Mouse (Mus musculus): ENCODE results near the gene Itga11.
A peak's percentile ranks its signal among the peaks of the same experiment; 100 is the strongest.
"Not testable (repeated sequence)": the region's sequence is repeated elsewhere in the genome, so short reads cannot be mapped to it uniquely, and the experiment has no call there.

The Itga11 gene

DNA sequence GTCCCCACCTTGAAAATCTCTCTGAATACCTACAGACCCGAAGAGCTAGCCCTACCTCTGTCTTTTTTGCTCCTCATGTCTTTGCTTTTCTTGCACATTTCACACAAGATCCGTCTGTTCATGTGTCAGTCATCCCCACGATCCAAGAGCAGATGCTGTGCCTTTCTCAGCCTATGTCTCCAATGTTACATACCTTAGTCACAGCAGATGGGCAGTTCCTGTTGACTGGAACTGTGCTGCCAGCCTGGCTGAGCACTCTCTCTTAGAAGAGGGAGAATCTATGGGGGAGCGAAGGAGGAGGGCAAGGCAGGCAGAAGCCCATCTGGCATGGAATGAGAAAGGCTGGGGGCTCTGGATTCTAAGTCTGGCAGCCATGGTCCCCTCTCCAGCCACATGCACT, 87.7 kb downstream of the Itga11 start:
- DNase-seq (ENCODE audit: low spot score in 2 of 2): no peak

DNA sequence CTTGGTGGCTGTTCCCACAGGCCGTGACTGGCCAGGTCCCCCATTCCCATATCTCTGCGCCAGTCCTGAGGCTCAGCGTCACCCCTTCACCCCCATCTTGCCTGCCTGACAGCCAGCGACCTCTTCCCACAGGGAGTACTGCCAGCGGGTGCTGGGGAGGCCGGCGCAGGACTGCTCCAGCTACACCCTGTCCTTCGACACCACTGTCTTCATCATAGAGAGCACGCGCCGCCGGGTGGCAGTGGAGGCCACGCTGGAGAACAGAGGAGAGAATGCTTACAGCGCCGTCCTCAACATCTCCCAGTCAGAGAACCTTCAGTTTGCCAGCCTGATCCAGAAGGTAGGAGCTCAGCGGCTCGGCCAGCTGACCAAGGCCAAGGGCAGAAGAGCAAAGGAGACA, 89.8 kb downstream of the Itga11 start:
- DNase-seq (ENCODE audit: low spot score in 2 of 2): no peak

DNA sequence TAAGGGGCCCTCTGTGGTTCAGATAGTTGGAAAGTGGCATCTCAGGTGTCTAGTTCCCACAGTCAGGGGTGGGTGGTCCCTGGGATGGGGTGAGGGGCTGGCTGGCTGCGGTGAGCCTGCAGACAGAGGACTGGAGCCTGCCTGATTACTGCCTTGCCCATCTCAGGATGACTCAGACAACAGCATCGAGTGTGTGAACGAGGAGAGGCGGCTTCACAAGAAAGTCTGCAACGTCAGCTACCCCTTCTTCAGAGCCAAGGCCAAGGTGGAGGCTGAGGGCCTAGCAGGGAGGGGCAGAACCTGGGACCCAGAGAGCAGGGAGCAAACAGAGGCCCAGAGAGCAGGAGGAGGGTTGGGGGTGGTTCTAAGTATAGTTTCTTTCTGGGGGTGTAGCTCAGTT, 90.7 kb downstream of the Itga11 start:
- no peak for DNase-seq (ENCODE audit: low spot score in 2 of 2)

DNA sequence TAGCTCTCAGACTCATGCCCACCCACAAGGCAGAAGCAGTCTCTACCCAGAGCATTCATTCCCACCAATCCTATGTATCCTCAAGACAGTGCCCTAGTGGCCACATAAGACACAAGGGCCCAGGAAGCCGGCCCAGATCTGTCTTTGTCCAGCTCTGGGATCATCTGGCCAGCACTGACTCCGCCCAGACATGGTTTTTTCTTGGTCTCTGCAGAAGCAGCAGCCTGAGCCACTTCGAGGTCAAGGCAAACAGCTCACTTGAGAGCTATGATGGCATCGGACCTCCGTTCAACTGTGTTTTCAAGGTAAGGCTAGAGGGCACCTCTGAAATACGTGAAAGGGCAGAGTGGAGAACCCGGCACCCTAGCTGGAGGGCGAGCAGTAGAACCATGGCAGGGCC, 95.1 kb downstream of the Itga11 start:
- no peak for DNase-seq (ENCODE audit: low spot score in 2 of 2)

DNA sequence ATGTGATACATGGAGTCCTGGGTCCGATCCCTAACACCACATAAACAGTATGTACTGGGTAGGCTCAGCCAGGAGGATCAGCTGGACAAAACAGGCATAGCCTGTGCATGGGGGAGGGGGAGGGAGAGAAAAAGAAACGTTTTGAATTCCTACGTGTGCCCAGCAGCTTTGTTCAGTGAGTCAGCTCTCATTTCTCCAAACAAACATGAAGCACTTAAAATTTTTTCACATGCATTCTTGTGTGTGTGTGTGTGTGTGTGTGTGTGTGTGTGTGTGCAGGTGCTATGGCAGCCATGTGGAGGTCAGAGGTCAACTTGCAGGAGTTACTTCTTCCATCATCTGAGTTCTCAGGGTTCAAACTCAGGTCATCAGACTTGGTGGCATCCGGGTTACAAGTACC, 97.8 kb downstream of the Itga11 start:
- no peak for DNase-seq (ENCODE audit: low spot score in 2 of 2)

DNA sequence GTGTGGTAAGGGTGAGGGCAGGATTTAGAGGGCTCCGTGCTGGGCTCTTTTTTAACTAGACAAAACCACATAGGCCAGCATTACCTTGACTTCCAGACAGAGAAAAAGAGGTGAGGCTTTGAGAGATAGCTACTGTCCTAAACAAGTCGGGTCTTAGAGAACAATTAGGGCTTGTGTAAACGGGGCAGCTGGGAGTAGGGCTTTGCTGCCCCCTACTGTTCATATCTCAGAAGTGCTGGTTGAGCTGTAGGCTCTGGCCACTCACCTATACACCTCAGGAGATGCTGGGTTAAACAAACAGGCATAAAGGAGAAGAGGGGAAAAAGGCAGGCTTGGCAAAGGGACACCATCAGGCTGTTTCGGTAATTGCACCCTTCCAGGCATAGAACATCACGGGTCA, 99.8 kb downstream of the Itga11 start:
- DNase-seq (ENCODE audit: low spot score in 2 of 2): peak; percentile 32 to 54

DNA sequence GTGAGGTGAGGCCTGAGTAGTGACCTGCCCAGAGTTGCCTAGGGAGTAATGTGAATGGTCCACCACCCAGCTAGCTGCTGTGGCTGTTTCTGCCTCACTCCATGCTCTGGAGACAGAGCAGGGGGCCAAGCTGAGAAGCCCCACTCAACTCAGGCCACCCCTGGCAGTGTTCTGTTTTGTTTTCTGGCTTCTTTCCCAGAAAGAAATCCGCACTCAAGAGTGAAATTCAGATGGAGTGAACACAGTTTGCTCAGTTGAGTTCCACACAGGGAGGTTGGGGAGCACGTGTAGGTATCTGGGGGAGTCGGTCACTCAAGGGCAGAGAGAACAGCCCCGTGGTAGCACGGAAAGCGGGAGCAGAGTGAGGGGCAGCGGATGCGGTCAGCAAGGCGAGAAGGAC, 101.1 kb downstream of the Itga11 start:
- no peak for DNase-seq (ENCODE audit: low spot score in 2 of 2)

DNA sequence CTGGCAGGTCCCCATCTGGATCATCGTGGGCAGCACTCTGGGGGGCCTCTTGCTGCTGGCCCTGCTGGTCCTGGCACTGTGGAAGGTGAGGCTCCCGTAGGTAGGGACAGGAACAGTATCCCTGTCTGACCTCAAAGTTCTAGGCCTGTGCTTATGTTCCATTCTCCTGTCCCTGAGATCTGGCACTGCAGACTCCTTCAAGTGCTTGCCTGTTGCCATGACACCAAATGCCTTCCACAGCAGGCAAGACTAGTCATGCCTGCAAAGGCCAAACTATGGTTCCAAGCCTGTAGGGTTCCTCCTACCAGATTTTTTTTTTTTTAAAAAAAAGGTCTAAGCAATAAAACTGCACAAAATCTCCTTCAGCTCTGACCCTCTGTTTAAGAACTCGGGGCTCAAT, 104.3 kb downstream of the Itga11 start:
- DNase-seq (ENCODE audit: low spot score in 2 of 2): no peak

DNA sequence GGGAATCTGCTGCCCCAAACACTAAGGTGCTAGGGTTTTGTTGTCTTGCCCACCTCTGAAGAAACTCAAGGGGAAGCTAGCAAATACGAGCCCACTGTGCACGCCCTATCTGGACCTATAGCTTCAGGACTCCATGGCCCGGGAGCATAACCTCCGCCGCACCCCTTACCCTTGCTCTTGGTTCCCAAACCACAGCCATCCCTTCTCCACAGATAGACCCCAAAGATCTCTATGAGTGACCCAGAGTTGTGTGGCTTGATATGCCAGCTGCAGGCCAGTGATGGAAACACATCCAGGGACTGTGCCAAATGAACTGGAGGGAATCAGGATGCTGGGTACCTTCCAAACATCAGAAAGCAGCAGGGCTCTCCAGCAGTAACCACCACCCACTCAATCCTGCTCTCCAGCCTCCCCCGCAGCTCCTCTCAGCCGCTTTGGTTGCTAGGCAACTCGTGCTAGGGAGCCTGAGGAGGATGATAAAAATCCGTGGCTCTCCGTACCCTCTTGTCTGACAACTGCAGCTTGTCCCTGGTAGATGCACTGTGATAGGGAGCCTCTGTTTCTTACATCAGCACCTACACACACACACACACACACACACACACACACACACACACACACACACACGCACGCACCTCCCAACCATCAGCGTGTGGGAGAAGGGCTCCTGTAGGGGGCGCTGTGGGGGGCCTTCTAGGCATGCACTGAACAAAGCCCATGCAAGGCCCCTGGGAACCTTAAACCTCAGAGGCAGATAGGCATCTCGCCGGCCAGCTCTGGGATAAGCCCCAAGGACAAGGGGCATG, 105.6 kb downstream of the Itga11 start:
- peak in 1 of 2 experiments; percentile 51 for DNase-seq (ENCODE audit: low spot score in 2 of 2)

DNA sequence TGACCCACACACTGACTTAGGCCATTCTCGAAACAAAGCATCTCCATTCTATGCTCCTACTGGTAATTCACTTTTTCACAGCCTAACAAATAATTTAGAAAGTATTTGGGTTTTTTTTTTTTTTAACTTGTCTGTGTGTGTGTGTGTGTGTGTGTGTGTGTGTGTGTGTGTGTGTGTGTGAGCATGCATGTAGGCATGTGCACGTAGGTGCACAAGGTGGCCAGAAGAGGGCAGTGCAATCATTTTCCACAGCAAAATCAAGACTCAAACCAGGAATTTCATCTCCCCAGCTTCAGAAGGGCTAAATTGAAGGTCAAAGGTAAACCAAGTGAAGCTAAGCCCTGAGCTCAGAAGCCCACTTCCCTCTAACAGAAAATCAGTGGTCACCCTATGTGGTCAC, 106.6 kb downstream of the Itga11 start:
- no peak for DNase-seq (ENCODE audit: low spot score in 2 of 2)

DNA sequence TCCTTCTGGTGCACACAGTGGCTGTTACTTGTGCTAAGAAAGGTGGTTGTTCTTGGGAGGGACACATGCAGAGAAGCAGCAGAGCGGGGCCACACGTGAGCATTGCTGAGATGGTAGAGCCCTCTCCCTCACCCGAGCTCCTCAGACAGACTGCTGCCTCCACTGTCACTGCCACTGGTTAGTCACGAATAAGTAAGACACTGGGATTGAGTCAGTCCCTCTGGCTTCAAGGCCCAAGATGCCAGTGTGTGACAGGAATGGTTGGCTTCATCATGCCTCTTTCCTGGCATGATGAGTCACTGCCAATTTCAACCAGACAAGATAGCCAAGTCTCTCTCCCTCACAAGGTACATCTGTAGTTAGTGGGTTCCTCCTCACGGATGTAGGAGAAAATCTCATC, 109.1 kb downstream of the Itga11 start:
- DNase-seq (ENCODE audit: low spot score in 2 of 2): no peak

DNA sequence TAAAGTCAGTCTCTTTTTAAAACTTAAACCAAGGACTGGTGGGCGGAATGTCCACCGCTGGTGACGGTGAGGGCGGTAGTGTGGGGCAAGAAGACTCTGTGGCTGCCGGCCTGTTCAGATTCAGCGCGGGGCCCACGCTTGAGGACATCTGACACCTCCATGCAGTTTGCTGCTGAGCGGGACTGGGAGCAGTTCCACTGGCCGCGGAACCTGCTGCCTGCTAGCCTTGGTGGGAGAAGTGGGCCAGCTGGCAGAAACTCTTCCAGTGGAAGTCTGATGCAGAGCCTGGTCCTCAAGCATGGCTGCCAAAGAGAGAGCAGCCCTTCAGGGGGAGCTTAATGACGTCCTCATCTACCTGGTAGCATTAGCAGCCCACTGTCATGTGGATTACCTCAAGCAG, 112.2 kb downstream of the Itga11 start:
- no peak for DNase-seq (ENCODE audit: low spot score in 2 of 2)

DNA sequence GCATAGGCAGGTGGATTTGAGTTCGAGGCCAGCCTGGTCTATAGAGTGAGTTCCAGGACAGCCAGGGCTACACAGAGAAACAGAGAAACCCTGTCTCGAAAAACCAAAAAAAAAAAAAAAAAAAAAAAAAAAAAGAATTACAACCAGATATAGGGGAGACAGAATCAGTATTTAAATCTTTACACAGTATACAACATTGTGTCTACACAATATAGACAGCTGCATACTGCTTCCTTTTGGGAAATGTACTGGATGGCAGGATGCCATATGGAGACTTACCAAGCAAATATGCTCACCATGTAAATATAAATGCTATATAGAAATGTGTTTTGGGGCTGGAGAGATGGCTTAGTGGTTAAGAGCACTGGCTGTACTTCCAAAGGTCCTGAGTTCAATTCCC, 121.6 kb downstream of the Itga11 start:
- not testable (repeated sequence) for DNase-seq (ENCODE audit: low spot score in 2 of 2)

DNA sequence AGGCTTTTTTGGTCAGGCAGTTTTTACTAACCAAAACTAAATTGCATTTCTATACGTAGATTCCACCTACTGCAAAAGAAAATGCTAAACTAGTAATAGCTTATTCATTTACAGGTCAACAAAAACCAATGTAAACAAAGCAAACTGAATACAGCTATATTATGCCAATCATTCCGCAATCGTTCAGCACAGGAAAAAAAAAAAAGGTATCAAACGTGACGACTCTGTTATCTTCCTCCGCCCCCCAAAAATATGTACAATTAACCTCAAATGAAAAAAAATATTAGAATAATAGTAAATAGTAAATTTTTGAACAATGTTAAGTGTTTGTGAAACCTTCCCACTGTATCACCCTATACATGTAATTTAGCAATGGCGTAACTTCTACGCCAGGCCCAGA, 132.5 kb downstream of the Itga11 start:
- DNase-seq (ENCODE audit: low spot score in 2 of 2): no peak

DNA sequence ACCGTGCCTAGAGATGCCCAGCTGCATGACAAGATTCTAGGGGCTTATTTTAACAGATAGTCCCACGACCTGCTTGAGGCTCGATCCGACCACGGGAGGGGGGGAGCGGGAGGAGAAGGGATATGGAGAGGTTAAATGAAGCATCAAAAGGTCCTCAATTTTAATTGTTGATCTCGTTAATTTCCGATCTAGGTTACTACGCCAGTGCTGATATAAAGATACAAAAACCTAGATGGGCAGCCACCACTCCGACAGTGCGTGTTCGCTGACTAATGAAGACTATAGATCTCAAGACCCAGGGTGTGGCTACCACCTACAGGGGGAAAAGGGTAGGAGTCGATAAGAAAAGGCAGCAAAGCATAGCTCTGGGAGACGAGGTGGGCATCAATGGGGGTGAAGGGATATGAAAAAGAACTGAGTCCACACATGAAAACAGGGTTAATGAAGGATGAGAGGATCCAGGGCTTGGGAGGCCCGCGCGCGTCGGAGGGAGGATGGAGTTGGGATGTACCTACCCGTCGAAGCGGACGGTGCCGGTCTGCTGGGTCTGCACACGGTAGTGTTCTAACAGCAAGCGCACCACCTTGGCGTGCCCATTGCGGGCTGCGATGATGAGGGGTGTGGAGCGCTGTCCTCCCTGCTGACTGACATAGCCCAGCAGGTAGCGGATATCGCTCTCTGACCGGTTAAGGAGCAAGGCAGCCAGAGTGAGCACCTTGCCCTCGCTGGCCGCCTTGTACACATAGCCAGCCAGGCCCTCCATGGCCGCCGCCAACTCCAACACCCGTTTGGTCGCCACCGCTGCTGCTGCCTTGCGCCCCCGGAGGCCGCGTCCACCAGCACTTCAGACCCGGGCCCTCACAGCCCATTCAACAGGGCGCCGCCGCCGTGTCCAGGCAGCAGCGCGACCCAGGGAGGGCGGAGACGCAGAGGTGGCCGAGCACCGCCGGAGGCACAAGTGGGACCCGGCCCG, 133.2 kb downstream of the Itga11 start:
- DNase-seq (ENCODE audit: low spot score in 2 of 2): peak; percentile 62 to 66

DNA sequence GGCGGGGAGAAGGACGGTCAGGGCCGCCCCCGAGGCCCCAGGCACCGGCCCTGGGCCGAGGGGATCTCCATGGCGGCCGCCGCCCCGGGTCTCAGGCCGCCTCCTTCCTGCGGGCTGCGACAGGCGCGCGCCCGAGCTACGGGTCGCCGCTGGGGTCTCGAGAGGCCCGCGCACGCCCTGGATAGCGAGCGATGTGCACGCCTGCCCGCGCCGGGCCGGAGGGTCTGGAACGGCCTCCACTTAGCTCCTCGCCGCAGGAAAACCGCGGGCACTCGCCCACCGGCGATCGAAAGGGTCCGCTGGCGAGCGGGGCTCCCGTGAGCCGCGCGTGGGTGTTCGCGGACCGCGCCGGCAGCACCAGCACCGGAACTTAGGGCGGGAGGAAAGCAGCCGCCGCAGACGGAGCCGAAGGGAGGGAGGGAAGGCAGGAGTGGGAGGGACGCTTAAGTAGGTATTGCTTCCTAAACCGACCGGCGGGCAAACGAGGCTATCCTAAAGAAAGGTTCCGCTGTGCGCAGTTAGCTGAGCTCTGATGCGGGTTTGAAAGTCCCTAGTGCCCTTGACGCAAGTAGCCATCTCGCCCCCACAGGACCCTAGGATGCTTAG, 134.0 kb downstream of the Itga11 start, which contains the start of gene Fem1b:
Gene Fem1b, minus strand, starts transcription at position 419 of the 606 bp plus-strand sequence.
- DNase-seq (ENCODE audit: low spot score in 2 of 2): peak; percentile 92 to 93

DNA sequence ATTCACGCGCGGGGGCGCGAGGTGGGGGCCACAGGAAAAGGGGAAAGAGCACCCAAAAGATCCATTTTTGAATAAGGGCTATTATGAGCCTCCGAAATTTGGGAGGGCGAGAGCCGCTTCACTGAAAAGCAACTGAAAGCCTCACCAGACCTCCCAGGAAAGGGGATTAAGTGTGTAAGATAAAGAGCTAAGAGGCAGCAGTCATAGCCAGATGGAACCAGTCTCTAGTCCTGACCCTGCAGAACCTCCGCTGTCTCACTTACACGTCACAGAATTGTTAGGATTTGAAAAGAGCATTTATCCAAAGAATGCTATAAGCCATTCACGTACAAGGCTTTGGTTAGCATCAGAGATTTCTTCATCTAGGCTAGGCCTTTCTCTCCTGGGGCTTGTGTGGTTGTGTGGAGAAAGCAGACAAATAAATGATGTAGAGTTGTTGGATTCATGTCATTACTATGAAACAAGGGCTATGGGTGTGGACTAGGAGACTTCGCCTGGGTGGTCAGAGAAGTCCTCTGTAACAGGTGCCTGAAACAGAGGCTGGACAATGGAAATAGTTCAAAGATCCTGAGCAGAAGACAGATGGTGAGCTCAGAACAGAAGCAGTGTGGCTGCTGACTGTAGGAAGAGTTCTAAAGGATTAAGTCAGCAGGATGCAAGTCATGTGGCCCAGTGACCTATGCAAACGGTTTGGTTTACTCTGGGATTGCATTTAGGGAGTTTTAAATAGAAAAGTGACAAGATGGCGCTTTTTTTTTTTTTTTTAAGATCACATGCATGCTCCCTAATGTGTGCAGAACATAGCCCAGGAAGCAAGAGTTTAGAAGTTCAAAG, 134.8 kb downstream of the Itga11 start:
- DNase-seq (ENCODE audit: low spot score in 2 of 2): no peak

DNA sequence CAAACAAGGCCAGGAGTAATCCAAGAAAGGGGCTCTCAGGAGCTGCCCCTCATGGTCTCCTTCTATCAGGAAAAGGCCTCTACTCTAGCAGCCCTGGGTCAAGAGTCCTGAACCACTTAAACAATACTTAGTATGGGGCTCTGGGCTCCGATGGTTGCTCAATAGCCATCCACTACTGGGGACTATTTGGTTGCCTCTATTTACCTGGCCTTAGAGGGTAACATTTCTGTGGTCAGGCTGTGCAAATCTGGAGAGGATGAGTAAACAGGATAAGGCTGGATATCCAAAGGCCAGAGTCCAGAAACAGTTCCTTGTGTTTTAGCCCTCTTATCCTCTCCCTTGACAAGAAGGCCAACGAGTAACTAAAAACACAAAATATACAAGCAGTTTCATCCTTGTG, 137.1 kb downstream of the Itga11 start:
- DNase-seq (ENCODE audit: low spot score in 2 of 2): no peak

DNA sequence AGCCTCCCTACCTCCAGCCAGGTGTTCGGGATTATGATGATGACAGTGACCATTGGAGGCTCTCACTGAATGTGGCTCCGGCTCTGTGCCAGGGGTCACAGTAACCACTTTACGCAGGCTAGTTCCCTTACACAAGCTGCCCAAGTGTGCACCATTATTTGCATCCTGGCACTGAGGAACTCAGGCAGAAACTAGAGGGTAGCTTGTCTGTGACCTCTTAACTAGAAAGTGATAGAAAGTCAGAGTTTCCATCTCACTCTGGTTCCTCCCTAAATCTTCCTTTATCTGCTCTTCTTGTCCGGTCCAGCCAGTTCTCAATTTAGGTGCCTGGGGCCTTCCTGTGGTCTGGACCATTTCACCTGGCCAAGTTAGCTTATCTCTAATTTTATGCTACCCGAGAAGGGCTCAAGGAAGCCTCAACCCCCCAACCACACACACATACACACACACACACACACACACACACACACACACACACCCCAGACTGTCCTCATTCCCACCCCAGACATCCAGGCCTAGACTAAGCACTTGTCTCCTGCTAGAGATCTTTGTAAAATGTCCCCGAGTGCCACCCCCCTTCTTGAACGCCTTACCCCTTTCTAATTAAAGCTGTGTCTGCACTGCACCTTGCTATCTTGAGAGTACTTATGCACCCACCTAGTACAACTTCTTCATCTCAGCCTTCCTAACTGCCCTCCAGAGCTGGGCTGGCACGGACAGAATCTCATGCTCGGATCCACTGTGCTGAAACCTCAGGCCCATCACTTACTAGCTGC, 138.9 kb downstream of the Itga11 start:
- no peak for DNase-seq (ENCODE audit: low spot score in 2 of 2)

DNA sequence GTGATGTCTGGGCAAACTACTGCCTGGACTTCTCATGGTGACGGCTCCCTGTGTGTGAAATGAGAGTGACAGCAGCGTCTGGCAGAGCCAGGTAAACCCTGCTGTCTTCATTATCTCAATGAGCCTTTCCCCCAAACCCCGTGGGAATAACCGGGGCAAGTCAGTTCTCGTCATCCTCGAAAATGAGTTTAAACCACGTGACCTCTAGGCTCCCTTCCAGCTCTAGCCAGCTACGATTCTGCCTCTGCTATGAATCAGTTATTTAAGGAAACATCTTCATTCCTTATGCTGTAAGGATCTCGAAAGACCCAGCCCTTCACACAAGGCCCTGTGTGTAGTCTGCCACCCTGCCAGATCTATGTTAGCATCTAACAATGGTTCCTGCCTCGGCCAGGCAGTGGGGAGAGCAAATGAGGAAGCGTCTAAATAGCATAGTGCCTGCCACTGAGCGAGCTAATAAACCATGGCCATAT, 139.5 kb downstream of the Itga11 start:
- no peak for DNase-seq (ENCODE audit: low spot score in 2 of 2)
